In genomic region chr2:153421233-153421632, GRCm38 (mm10) we compare ENCODE assay signal across 15 mouse cellular contexts.
A peak's percentile ranks its signal among the peaks of the same experiment; 100 is the strongest.
DNase-seq lines count a peak whose midpoint lies in the region; ATAC-seq and TF ChIP-seq lines count a peak whose summit lies in the region.
"Had no signal": no experiment of that assay in that cellular context is flagged by ENCODE, and none has a peak within 500 bp of the region (broad histone marks: within the 10 kb centered on the region; RNA-seq: fewer than 3 reads in every experiment).

No protein-coding gene starts in this region.

- TF ChIP-seq CTCF in kidney, postnatal 0 days (IDR thresholded peaks at IDR 0.05; ENCODE audit: low read depth) = peak; percentile 63
- peak in 1 of 2 experiments; percentile 54; a peak in 2 of 4 replicates for TF ChIP-seq CTCF in CH12.LX (conservative IDR thresholded peaks at IDR 0.05 in 1 of 2, IDR thresholded peaks at IDR 0.05 in 1 of 2; ENCODE audit: low read depth in 2 of 2, low read length in 2 of 2)

- no peak overlapping the region for H3K4me3 ChIP-seq in kidney, postnatal 0 days (replicated peaks; ENCODE audit: low read depth, low read length)
- H3K4me3 ChIP-seq in kidney, embryonic 16.5 days (ENCODE audit: low read length) = no peak overlapping the region
- no peak overlapping the region for H3K4me3 ChIP-seq in CH12.LX (replicated peaks in 1 of 3; ENCODE audit: low read depth in 2 of 3, low read length in 2 of 3, poor library complexity in 1 of 3)
- no peak overlapping the region for H3K4me3 ChIP-seq in neural tube, embryonic 15.5 days (replicated peaks)
- H3K4me3 ChIP-seq: forebrain, embryonic 13.5 days; limb, embryonic 15.5 days; midbrain, embryonic 13.5 days had no signal

- in situ Hi-C loops in CH12.LX (cut with MboI; ENCODE audit: low pct_ligation_motif_present, low pct_unique_long_range_greater_than_20kb, low sequenced_read_pairs) = no loop called here

- no peak overlapping the region for H3K4me2 ChIP-seq in kidney, postnatal 0 days (ENCODE audit: low read length)
- no peak overlapping the region for H3K4me2 ChIP-seq in kidney, embryonic 16.5 days (replicated peaks; ENCODE audit: low read depth, low read length)
- no peak overlapping the region for H3K4me2 ChIP-seq in CH12.LX (ENCODE audit: insufficient read depth, low read depth, poor library complexity, severe bottlenecking)
- no peak overlapping the region for H3K4me2 ChIP-seq in neural tube, embryonic 15.5 days
- H3K4me2 ChIP-seq: forebrain, embryonic 13.5 days; heart, embryonic 11.5 days; limb, embryonic 15.5 days; midbrain, embryonic 13.5 days had no signal

- H3K27me3 ChIP-seq in kidney, postnatal 0 days (ENCODE audit: insufficient read depth, low read length) = no peaks in the 10 kb centered on the region
- H3K27me3 ChIP-seq in kidney, embryonic 16.5 days (ENCODE audit: insufficient read depth, low read length) = no peaks in the 10 kb centered on the region
- no peaks in the 10 kb centered on the region for H3K27me3 ChIP-seq in CH12.LX (replicated peaks)
- H3K27me3 ChIP-seq in neural tube, embryonic 15.5 days (replicated peaks) = no peaks in the 10 kb centered on the region
- H3K27me3 ChIP-seq: forebrain, embryonic 13.5 days; limb, embryonic 15.5 days; midbrain, embryonic 13.5 days had no signal

- peaks cover 14% of the 10 kb centered on the region; the same call in 1 of the 2 replicates for H3K4me1 ChIP-seq in kidney, postnatal 0 days (replicated peaks; ENCODE audit: insufficient read depth, low read length)
- peaks cover 31% of the 10 kb centered on the region for H3K4me1 ChIP-seq in kidney, embryonic 16.5 days (ENCODE audit: insufficient read depth, low read length)
- H3K4me1 ChIP-seq in CH12.LX (ENCODE audit: control insufficient read depth in 1 of 2, insufficient read depth in 2 of 2) = peaks cover 7 to 11% of the 10 kb centered on the region in 2 experiments
- H3K4me1 ChIP-seq in neural tube, embryonic 15.5 days = peaks cover 43% of the 10 kb centered on the region

- no peak for ATAC-seq in kidney, postnatal 0 days (replicated peaks; ENCODE audit: low FRiP score, low read depth)
- ATAC-seq in kidney, embryonic 16.5 days (ENCODE audit: low FRiP score, low TSS enrichment) = no peak
- no peak for ATAC-seq in neural tube, embryonic 15.5 days (ENCODE audit: low FRiP score)

- no peak for TF ChIP-seq POLR2A in CH12.LX (IDR thresholded peaks at IDR 0.05; ENCODE audit: low read depth, low read length)

- H3K9me3 ChIP-seq in kidney, postnatal 0 days (replicated peaks; ENCODE audit: low read length) = no peaks in the 10 kb centered on the region
- no peaks in the 10 kb centered on the region for H3K9me3 ChIP-seq in kidney, embryonic 16.5 days (ENCODE audit: low read length)
- no peaks in the 10 kb centered on the region for H3K9me3 ChIP-seq in CH12.LX (replicated peaks; ENCODE audit: low read length)
- no peaks in the 10 kb centered on the region for H3K9me3 ChIP-seq in neural tube, embryonic 15.5 days (replicated peaks)
- H3K9me3 ChIP-seq: forebrain, embryonic 13.5 days; limb, embryonic 15.5 days; midbrain, embryonic 13.5 days had no signal

- no peak overlapping the region for H3K9ac ChIP-seq in kidney, postnatal 0 days (ENCODE audit: low read depth, low read length)
- no peak overlapping the region for H3K9ac ChIP-seq in kidney, embryonic 16.5 days (replicated peaks; ENCODE audit: low read length)
- H3K9ac ChIP-seq in CH12.LX (ENCODE audit: insufficient read depth, low read depth) = no peak overlapping the region
- no peak overlapping the region for H3K9ac ChIP-seq in neural tube, embryonic 15.5 days (replicated peaks)
- H3K9ac ChIP-seq: forebrain, embryonic 13.5 days; limb, embryonic 15.5 days; midbrain, embryonic 13.5 days had no signal

- peak; percentile 17 for TF ChIP-seq RAD21 in CH12.LX (IDR thresholded peaks at IDR 0.05; ENCODE audit: low read depth, low read length)

- H3K79me2 ChIP-seq in CH12.LX (replicated peaks; ENCODE audit: control insufficient read depth, extremely low read depth, insufficient read depth, poor library complexity, severe bottlenecking) = no peaks in the 10 kb centered on the region; the same call in 1 of the 2 replicates

- dilution Hi-C loops in CH12.LX (cut with MboI; ENCODE audit: extremely low pct_ligation_motif_present, extremely low pct_unique_long_range_greater_than_20kb, low sequenced_read_pairs) = no loop called here

- peaks cover 37% of the 10 kb centered on the region for H3K36me3 ChIP-seq in kidney, postnatal 0 days (ENCODE audit: insufficient read depth, low read length)
- peaks cover 43% of the 10 kb centered on the region for H3K36me3 ChIP-seq in kidney, embryonic 16.5 days (ENCODE audit: insufficient read depth, low read length)
- H3K36me3 ChIP-seq in CH12.LX (replicated peaks in 1 of 2; ENCODE audit: control insufficient read depth in 1 of 2, insufficient read depth in 1 of 2, low read length in 1 of 2) = peaks cover 35 to 65% of the 10 kb centered on the region in 2 experiments
- H3K36me3 ChIP-seq in neural tube, embryonic 15.5 days = peaks cover 51% of the 10 kb centered on the region

- no peak for TF ChIP-seq EP300 in CH12.LX (IDR thresholded peaks at IDR 0.05; ENCODE audit: low read length)

- peak; percentile 35 for DNase-seq in embryo, embryonic 10 days (ENCODE audit: low spot score)
- DNase-seq in embryo, embryonic 9.5 days (ENCODE audit: extremely low spot score) = no peak
- DNase-seq in kidney, postnatal 0 days (ENCODE audit: low spot score) = no peak
- no peak for DNase-seq in CH12.LX (ENCODE audit: extremely low read depth)
- DNase-seq in embryo, embryonic 10.5 days (ENCODE audit: low spot score) = peak; percentile 58
- no peak for DNase-seq in cerebellum, adult 11-12 months
- DNase-seq: adrenal gland, postnatal 36 days; cerebellum, adult 9-11 months; kidney, adult 2 months had no signal

- H3K27ac ChIP-seq in kidney, postnatal 0 days = no peak overlapping the region
- H3K27ac ChIP-seq in kidney, embryonic 16.5 days (ENCODE audit: low read length) = no peak overlapping the region
- no peak overlapping the region for H3K27ac ChIP-seq in CH12.LX (ENCODE audit: insufficient read depth, low read depth)
- no peak overlapping the region for H3K27ac ChIP-seq in neural tube, embryonic 15.5 days (replicated peaks)
- H3K27ac ChIP-seq: forebrain, embryonic 13.5 days; limb, embryonic 15.5 days had no signal

TF ChIP-seq in CH12.LX, 34 proteins besides CTCF, POLR2A, EP300 and RAD21:
- no peak for TF ChIP-seq ZKSCAN1 (IDR thresholded peaks at IDR 0.05; ENCODE audit: borderline replicate concordance, low read depth, low read length)
- no peak for TF ChIP-seq TCF12 (IDR thresholded peaks at IDR 0.05; ENCODE audit: low read depth, low read length)
- no peak for TF ChIP-seq NRF1 (IDR thresholded peaks at IDR 0.05; ENCODE audit: low read depth, low read length)
- peak; percentile 29; the same call in 1 of the 2 replicates for TF ChIP-seq SMC3 (IDR thresholded peaks at IDR 0.05; ENCODE audit: low read depth, low read length)
- no peak for TF ChIP-seq CHD1 (IDR thresholded peaks at IDR 0.05; ENCODE audit: low read depth, low read length)
- no peak for TF ChIP-seq ETS1 (conservative IDR thresholded peaks at IDR 0.05; ENCODE audit: low read depth, low read length)
- no peak for TF ChIP-seq POLR2AphosphoS2 (IDR thresholded peaks at IDR 0.05; ENCODE audit: low read depth, low read length)
- no peak for TF ChIP-seq GABPA (IDR thresholded peaks at IDR 0.05; ENCODE audit: insufficient replicate concordance, low read depth, low read length)

Comparison
In these comparisons a context has a peak if more than half of its experiments do, and no peak if none do; other contexts are left out.
1. DNase-seq: peak in embryo, embryonic 10 days (single experiment) and embryo, embryonic 10.5 days (single experiment); none in embryo, embryonic 9.5 days (single experiment), kidney, postnatal 0 days (single experiment), CH12.LX (single experiment) and cerebellum, adult 11-12 months (single experiment).